Mouse (Mus musculus) CH12.LX (cell line): ENCODE results near the gene Snrnp200. TPM values are rescaled to one million over a fixed set of nuclear protein-coding genes. Genes with fewer than 3 reads are reported as not detected.

Source experiments
- DNase-seq: peaks from one replicate; pipeline ENCODE4 v3.0.0-alpha.2; 2013; ENCODE audit errors: extremely low read depth
- H3K27ac ChIP-seq: 2 replicates; pipeline ENCODE4 v1.5.1; 2012; ENCODE audit warnings: low read depth, mild to moderate bottlenecking, control low read depth, moderate library complexity; ENCODE audit not compliant: insufficient read depth
- H3K27me3 ChIP-seq: replicated peaks from 2 replicates; pipeline ENCODE3; 2012; ENCODE audit warnings: inconsistent platforms
- H3K36me3 ChIP-seq, 2 experiments: replicated peaks in 1 of 2; 2 replicates each; pipeline versions ENCODE3 to v1.6.1; 2012; ENCODE audit warnings: inconsistent platforms in 1 of 2, low read length in 1 of 2, mild to moderate bottlenecking in 1 of 2, mixed read lengths in 1 of 2, moderate library complexity in 1 of 2; ENCODE audit not compliant: control insufficient read depth in 1 of 2, insufficient read depth in 1 of 2
- H3K4me1 ChIP-seq, 2 experiments: 2 replicates each; pipeline ENCODE4 v1.6.1; 2012; ENCODE audit warnings: inconsistent platforms in 1 of 2, moderate library complexity in 1 of 2; ENCODE audit not compliant: insufficient read depth in 2 of 2, control insufficient read depth in 1 of 2
- H3K4me2 ChIP-seq: 2 replicates; pipeline ENCODE4 v1.6.1; 2012; ENCODE audit warnings: low read depth, mild to moderate bottlenecking, control low read depth; ENCODE audit not compliant: poor library complexity, insufficient read depth, severe bottlenecking
- H3K4me3 ChIP-seq, 3 experiments: fragments of 150-350 bp in 1 of 3; sonication (generic) in 1 of 3; replicated peaks in 1 of 3; 2 replicates each; pipeline versions ENCODE3 to v1.5.1; 2011 to 2012; ENCODE audit warnings: low read depth in 2 of 3, low read length in 2 of 3, mild to moderate bottlenecking in 2 of 3, moderate library complexity in 2 of 3, control low read depth in 1 of 3, improper control_type of control experiment in 1 of 3, inconsistent platforms in 1 of 3, mixed read lengths in 1 of 3; ENCODE audit not compliant: poor library complexity in 1 of 3
- H3K79me2 ChIP-seq: replicated peaks from 2 replicates; pipeline ENCODE4 v1.6.1; 2012; ENCODE audit warnings: mild to moderate bottlenecking, moderate library complexity; ENCODE audit not compliant: control insufficient read depth, poor library complexity, insufficient read depth, severe bottlenecking; ENCODE audit errors: extremely low read depth
- H3K9ac ChIP-seq: 2 replicates; pipeline ENCODE4 v1.6.1; 2012; ENCODE audit warnings: low read depth, mild to moderate bottlenecking, control low read depth, moderate library complexity; ENCODE audit not compliant: insufficient read depth
- H3K9me3 ChIP-seq: replicated peaks from 2 replicates; pipeline ENCODE3; 2012; ENCODE audit warnings: low read length, inconsistent platforms, mixed read lengths
- BHLHE40 ChIP-seq: IDR thresholded peaks from 2 replicates; pipeline ENCODE4 v1.6.1; 2011; ENCODE audit warnings: mild to moderate bottlenecking, low read depth, low read length, improper control_type of control experiment
- CHD1 ChIP-seq: IDR thresholded peaks from 2 replicates; pipeline ENCODE4 v1.6.1; 2012; ENCODE audit warnings: low read depth, low read length, improper control_type of control experiment, inconsistent platforms
- EP300 ChIP-seq: IDR thresholded peaks from 2 replicates; pipeline ENCODE4 v1.6.1; 2011; ENCODE audit warnings: low read length, improper control_type of control experiment
- ETS1 ChIP-seq: conservative IDR thresholded peaks from 2 replicates; pipeline ENCODE4 v1.6.1; 2012; ENCODE audit warnings: low read depth, mild to moderate bottlenecking, inconsistent platforms, low read length, improper control_type of control experiment, moderate library complexity
- GABPA ChIP-seq: IDR thresholded peaks from 2 replicates; pipeline ENCODE4 v1.6.1; 2012; ENCODE audit warnings: low read depth, low read length, improper control_type of control experiment, inconsistent platforms; ENCODE audit not compliant: insufficient replicate concordance
- HCFC1 ChIP-seq: IDR thresholded peaks from 2 replicates; pipeline ENCODE4 v1.6.1; 2012; ENCODE audit warnings: low read depth, mild to moderate bottlenecking, inconsistent platforms, low read length, improper control_type of control experiment
- IRF4 ChIP-seq: IDR thresholded peaks from 2 replicates; pipeline ENCODE4 v1.6.1; 2014; ENCODE audit warnings: low read depth, mild to moderate bottlenecking, inconsistent platforms, low read length, improper control_type of control experiment
- JUN ChIP-seq: IDR thresholded peaks from 2 replicates; pipeline ENCODE4 v1.6.1; 2011; ENCODE audit warnings: low read depth, mild to moderate bottlenecking, low read length, improper control_type of control experiment, moderate library complexity; ENCODE audit not compliant: insufficient read depth
- JUND ChIP-seq: conservative IDR thresholded peaks from 2 replicates; pipeline ENCODE4 v1.6.1; 2011; ENCODE audit warnings: low read depth, low read length, improper control_type of control experiment
- KAT2A ChIP-seq: IDR thresholded peaks from 2 replicates; pipeline ENCODE4 v1.6.1; 2012; ENCODE audit warnings: low read length, improper control_type of control experiment, inconsistent platforms; ENCODE audit not compliant: insufficient replicate concordance
- MAFK ChIP-seq: IDR thresholded peaks from 2 replicates; pipeline ENCODE4 v1.6.1; 2011; ENCODE audit warnings: low read length, improper control_type of control experiment; ENCODE audit not compliant: insufficient replicate concordance
- MAX ChIP-seq: IDR thresholded peaks from 2 replicates; pipeline ENCODE4 v1.6.1; 2011; ENCODE audit warnings: low read length, improper control_type of control experiment
- MAZ ChIP-seq: IDR thresholded peaks from 2 replicates; pipeline ENCODE4 v1.6.1; 2012; ENCODE audit warnings: low read depth, mild to moderate bottlenecking, inconsistent platforms, low read length, improper control_type of control experiment, moderate library complexity
- MEF2A ChIP-seq: IDR thresholded peaks from 2 replicates; pipeline ENCODE4 v1.6.1; 2014; ENCODE audit warnings: low read depth, mild to moderate bottlenecking, inconsistent platforms, low read length, improper control_type of control experiment, borderline replicate concordance
- MXI1 ChIP-seq: IDR thresholded peaks from 2 replicates; pipeline ENCODE4 v1.6.1; 2011; ENCODE audit warnings: mild to moderate bottlenecking, low read depth, low read length, improper control_type of control experiment
- MYC ChIP-seq: IDR thresholded peaks from 2 replicates; pipeline ENCODE4 v1.6.1; 2011; ENCODE audit warnings: low read depth, mild to moderate bottlenecking, improper control_type of control experiment, low read length
- PAX5 ChIP-seq: IDR thresholded peaks from 2 replicates; pipeline ENCODE4 v1.6.1; 2012; ENCODE audit warnings: low read length, inconsistent platforms, mixed read lengths
- RAD21 ChIP-seq: IDR thresholded peaks from 2 replicates; pipeline ENCODE4 v1.6.1; 2011; ENCODE audit warnings: low read depth, mild to moderate bottlenecking, low read length, improper control_type of control experiment, moderate library complexity
- SIN3A ChIP-seq: IDR thresholded peaks from 2 replicates; pipeline ENCODE4 v1.6.1; 2012; ENCODE audit warnings: low read length, improper control_type of control experiment, inconsistent platforms
- SMC3 ChIP-seq: IDR thresholded peaks from 2 replicates; pipeline ENCODE4 v1.6.1; 2011; ENCODE audit warnings: low read depth, low read length, improper control_type of control experiment
- UBTF ChIP-seq: IDR thresholded peaks from 2 replicates; pipeline ENCODE4 v1.6.1; 2012; ENCODE audit warnings: low read depth, mild to moderate bottlenecking, inconsistent platforms, low read length, improper control_type of control experiment, moderate library complexity
- USF1 ChIP-seq: IDR thresholded peaks from 2 replicates; pipeline ENCODE4 v1.6.1; 2014; ENCODE audit warnings: low read depth, mild to moderate bottlenecking, inconsistent platforms, low read length, improper control_type of control experiment
- USF2 ChIP-seq: conservative IDR thresholded peaks from 2 replicates; pipeline ENCODE4 v1.6.1; 2011; ENCODE audit warnings: low read depth, low read length, improper control_type of control experiment
- ZC3H11A ChIP-seq: IDR thresholded peaks from 2 replicates; pipeline ENCODE4 v1.6.1; 2012; ENCODE audit warnings: low read depth, mild to moderate bottlenecking, inconsistent platforms, low read length, improper control_type of control experiment
- ZKSCAN1 ChIP-seq: IDR thresholded peaks from 2 replicates; pipeline ENCODE4 v1.6.1; 2012; ENCODE audit warnings: low read depth, inconsistent platforms, low read length, improper control_type of control experiment, borderline replicate concordance
- ZNF384 ChIP-seq: IDR thresholded peaks from 2 replicates; pipeline ENCODE4 v1.6.1; 2012; ENCODE audit warnings: low read depth, low read length, improper control_type of control experiment, inconsistent platforms
- dilution Hi-C: fragments of 300-500 bp; cut with MboI; formaldehyde crosslinking; loops from 2 replicates; pipeline ENCODE4 v1.14.3; 2020; ENCODE audit warnings: low sequenced_read_pairs; ENCODE audit not compliant: extremely low pct_unique_long_range_greater_than_20kb, extremely low pct_ligation_motif_present
- in situ Hi-C: fragments of 300-500 bp; cut with MboI; formaldehyde crosslinking; loops from 3 replicates; pipeline ENCODE4 v1.14.3; 2019; ENCODE audit warnings: low sequenced_read_pairs, low pct_ligation_motif_present, low pct_unique_long_range_greater_than_20kb, mixed read lengths
- polyA plus RNA-seq: library from polyadenylated mRNA; unstranded; fragments of >175 nt; gene quantifications from 2 replicates; pipeline ENCODE4 v1.2.1, GENCODE M21; 2012; ENCODE audit warnings: low read depth; ENCODE audit not compliant: insufficient read length
- total RNA-seq, 2 experiments: library from RNA; depleted of rRNA; stranded (reverse); fragments of 300-350 nt in 1 of 2; fragments of >200 nt in 1 of 2; gene quantifications; 2 replicates each; pipeline ENCODE4 v1.2.3; 2012 to 2014

The Snrnp200 gene
- total and polyA plus RNA-seq, 3 experiments = 74.3 to 102 (median 90.3) TPM

DNA sequence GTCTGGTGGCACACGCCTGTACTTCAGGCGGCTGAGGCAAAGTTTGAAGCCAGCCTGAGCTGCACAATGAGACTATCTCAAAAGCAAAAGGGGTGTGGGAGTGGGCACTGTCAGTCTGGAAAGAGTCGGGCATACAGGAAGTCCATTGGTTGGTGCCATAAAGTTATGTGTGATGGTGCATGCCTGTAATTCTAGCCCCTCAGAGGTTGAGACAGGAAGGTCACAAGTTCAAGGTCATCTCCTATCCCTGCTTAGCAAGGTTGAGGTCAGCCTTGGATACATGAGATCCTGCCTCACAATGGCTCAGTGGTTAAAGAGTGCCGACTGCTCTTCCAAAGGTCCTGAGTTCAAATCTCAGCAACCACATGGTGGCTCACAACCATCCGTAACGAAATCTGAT is 47.1 kb downstream of the Snrnp200 start:
- no peaks in the 10 kb centered on the region for H3K27me3 ChIP-seq
- no peaks in the 10 kb centered on the region for H3K9me3 ChIP-seq
- dilution Hi-C loops = no loop called here
- no peak overlapping the region for H3K9ac ChIP-seq
- H3K4me3 ChIP-seq = no peak overlapping the region
- DNase-seq = no peak
- TF ChIP-seq SMC3 = no peak
- TF ChIP-seq MAZ = no peak
- TF ChIP-seq ETS1 = no peak
- no peak for TF ChIP-seq IRF4
- no peak for TF ChIP-seq RAD21
- no peak for TF ChIP-seq SIN3A
- TF ChIP-seq BHLHE40 = no peak
- TF ChIP-seq USF1 = no peak
- no peak for TF ChIP-seq ZNF384
- TF ChIP-seq JUN = no peak
- TF ChIP-seq USF2 = no peak
- TF ChIP-seq GABPA = no peak
- no peak for TF ChIP-seq MAFK
- TF ChIP-seq JUND = no peak
- no peak overlapping the region for H3K27ac ChIP-seq
- no peaks in the 10 kb centered on the region; the same call in 1 of the 2 replicates for H3K79me2 ChIP-seq
- peaks cover 38 to 88% of the 10 kb centered on the region in 2 experiments for H3K36me3 ChIP-seq
- in situ Hi-C loops = no loop called here
- peaks cover 0 to 4% of the 10 kb centered on the region in 2 experiments; a peak in 1 of 4 replicates for H3K4me1 ChIP-seq
- no peak overlapping the region for H3K4me2 ChIP-seq

- Histone ChIP-seq H3K27ac (no peak overlapping the region), H3K4me2 (no peak overlapping the region), H3K4me1 (no peaks in the 10 kb centered on the region)
- TF ChIP-seq RAD21 = no peak
- TF ChIP-seq, all 38 proteins: peak for 0
- H3K4me3 ChIP-seq = no peak overlapping the region
- DNase-seq = no peak
- no peaks in the 10 kb centered on the region for H3K9me3 ChIP-seq
- H3K36me3 ChIP-seq = peaks cover 35 to 59% of the 10 kb centered on the region in 2 experiments
- dilution Hi-C loops (no loop called here), in situ Hi-C loops (no loop called here)
- H3K79me2 ChIP-seq = no peaks in the 10 kb centered on the region
- H3K9ac ChIP-seq = no peak overlapping the region
- H3K27me3 ChIP-seq = no peaks in the 10 kb centered on the region
These were observed 51.2 kb downstream of the Snrnp200 start for GRCm38 (mm10) chr2:127259340-127259739.

GRCm38 (mm10) chr2:127262480-127262879 is 54.3 kb downstream of the Snrnp200 start:
- TF ChIP-seq CHD1 (no peak), EP300 (no peak), KAT2A (no peak), USF2 (no peak), PAX5 (no peak), USF1 (no peak), ZNF384 (no peak), ZC3H11A (no peak), ZKSCAN1 (no peak), MAFK (no peak), MEF2A (no peak), SMC3 (no peak), MYC (no peak), ETS1 (no peak), MXI1 (no peak), UBTF (no peak), HCFC1 (no peak), MAZ (no peak), IRF4 (no peak), MAX (no peak)
- Histone ChIP-seq H3K9me3 (no peaks in the 10 kb centered on the region), H3K4me2 (no peak overlapping the region), H3K4me3 (no peak overlapping the region), H3K4me1 (no peaks in the 10 kb centered on the region), H3K79me2 (no peaks in the 10 kb centered on the region), H3K27me3 (no peaks in the 10 kb centered on the region), H3K27ac (no peak overlapping the region), H3K9ac (no peak overlapping the region), H3K36me3 (peaks cover 20 to 35% of the 10 kb centered on the region in 2 experiments)
- in situ Hi-C loops = no loop called here
- DNase-seq = no peak
- dilution Hi-C loops = no loop called here
